Mouse (Mus musculus) ES-Bruce4 (cell line): Measurements from ENCODE around the gene Utp4.
A peak's percentile ranks its signal among the peaks of the same experiment; 100 is the strongest.

Source experiments
- CTCF ChIP-seq: IDR thresholded peaks from one replicate; pipeline ENCODE4 v1.8.1; 2011; ENCODE audit warnings: low read depth, low read length
- EP300 ChIP-seq: IDR thresholded peaks from 2 replicates; pipeline ENCODE4 v1.6.1; 2011; ENCODE audit warnings: low read depth, low read length; ENCODE audit not compliant: insufficient read depth
- POLR2A ChIP-seq: IDR thresholded peaks from one replicate; pipeline ENCODE4 v1.8.1; 2011; ENCODE audit warnings: low read length; ENCODE audit not compliant: insufficient read depth

DNA sequence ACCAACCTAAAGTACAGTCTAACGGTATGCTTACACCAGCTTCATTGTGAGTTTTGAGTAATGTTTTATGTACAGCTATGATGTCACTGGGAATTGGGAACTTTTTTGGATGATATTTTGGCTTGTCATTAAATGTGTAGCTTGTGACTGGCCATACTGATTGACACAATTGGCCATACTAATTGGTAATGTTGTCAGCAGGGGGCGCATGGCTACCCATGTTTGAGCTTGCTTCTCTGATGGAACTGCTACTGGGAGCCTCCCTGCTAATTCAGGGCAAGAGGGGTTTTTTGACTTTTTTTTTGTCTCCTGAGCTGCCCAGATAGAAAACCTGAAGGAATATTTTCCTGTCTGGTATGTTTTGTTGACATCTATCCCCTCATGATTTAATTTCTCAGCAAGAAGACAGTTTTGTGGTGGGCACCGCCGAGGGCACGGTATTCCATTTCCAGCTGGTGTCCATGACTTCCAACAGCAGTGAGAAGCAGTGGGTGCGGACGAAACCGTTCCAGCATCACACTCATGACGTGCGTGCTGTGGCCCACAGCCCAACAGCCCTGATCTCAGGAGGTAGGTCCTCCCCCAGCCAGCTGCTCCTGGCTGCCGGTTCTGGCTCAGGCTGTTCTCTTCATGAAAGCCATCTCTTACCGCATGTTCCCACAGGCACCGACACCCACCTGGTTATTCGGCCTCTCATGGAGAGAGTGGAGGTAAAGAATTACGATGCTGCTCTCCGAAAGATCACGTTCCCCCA lies 12.5 kb downstream of the Utp4 start:
- TF ChIP-seq POLR2A (no peak), CTCF (peak; percentile 42), EP300 (no peak)
